Mouse (Mus musculus) megakaryocyte, embryonic 14.5 days (primary cell): Measurements from ENCODE around the gene Prtg.

Experiments
- FLI1 ChIP-seq: IDR thresholded peaks from 2 replicates; pipeline ENCODE4 v1.6.1; 2012; ENCODE audit warnings: low read length, inconsistent platforms, mixed read lengths
- GATA1 ChIP-seq: IDR thresholded peaks from 3 replicates; pipeline ENCODE4 v1.6.1; 2012; ENCODE audit warnings: mixed read lengths, low read length, inconsistent platforms, borderline replicate concordance

GRCm38 (mm10) chr9:72836708-72837495, 30.2 kb downstream of the Prtg start:
- TF ChIP-seq GATA1 = no peak
- TF ChIP-seq FLI1 = no peak
